Mouse (Mus musculus) lung, adult 2 months (tissue): ENCODE measurements around the gene Pnmt.

Experiments used
- CTCF ChIP-seq: fragments of 200-500 bp; IDR thresholded peaks from 2 replicates; pipeline ENCODE4 v1.5.1; 2011; ENCODE audit warnings: mild to moderate bottlenecking, low read length, control low read depth; ENCODE audit not compliant: insufficient read depth
- POLR2A ChIP-seq: fragments of 200-500 bp; IDR thresholded peaks from 2 replicates; pipeline ENCODE4 v1.6.1; 2011; ENCODE audit warnings: low read depth, mild to moderate bottlenecking, control low read depth, low read length, borderline replicate concordance; ENCODE audit errors: extremely low read depth

DNA sequence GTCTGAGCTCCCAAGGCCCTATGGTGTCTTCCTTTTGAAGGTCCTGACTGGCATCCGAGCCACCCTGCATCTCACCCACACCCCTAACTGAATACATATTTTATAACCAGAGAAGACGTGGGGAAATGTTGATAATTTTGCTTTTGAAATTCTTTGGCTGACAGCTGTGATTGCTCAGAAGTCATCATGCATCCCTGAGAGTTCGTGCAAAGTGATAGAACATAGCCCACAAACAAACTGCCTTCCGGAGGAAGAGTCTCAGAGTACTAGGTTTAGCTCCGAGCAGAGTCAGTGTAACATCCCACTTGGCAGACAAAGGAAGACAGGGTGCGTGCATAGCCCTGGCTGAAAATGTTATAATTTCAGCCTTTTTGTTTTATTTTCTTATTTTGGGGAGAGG is 13.0 kb upstream of the Pnmt start:
- TF ChIP-seq CTCF (no peak), POLR2A (no peak)
